Mouse (Mus musculus) inflammation-experienced regulatory T-cells, adult 16 weeks (primary cell): ENCODE data around the gene Pcyt2. TPM values are rescaled to one million over a fixed set of nuclear protein-coding genes. Genes with fewer than 3 reads are reported as not detected.

ENCODE experiments used
- polyA plus RNA-seq: library from polyadenylated mRNA; unstranded; fragments of 100-300 nt; shearing (Covaris generic); gene quantifications from one replicate; pipeline ENCODE4 v1.2.1, GENCODE M21; 2017

Gene Pcyt2
- 170 TPM for polyA plus RNA-seq

DNA sequence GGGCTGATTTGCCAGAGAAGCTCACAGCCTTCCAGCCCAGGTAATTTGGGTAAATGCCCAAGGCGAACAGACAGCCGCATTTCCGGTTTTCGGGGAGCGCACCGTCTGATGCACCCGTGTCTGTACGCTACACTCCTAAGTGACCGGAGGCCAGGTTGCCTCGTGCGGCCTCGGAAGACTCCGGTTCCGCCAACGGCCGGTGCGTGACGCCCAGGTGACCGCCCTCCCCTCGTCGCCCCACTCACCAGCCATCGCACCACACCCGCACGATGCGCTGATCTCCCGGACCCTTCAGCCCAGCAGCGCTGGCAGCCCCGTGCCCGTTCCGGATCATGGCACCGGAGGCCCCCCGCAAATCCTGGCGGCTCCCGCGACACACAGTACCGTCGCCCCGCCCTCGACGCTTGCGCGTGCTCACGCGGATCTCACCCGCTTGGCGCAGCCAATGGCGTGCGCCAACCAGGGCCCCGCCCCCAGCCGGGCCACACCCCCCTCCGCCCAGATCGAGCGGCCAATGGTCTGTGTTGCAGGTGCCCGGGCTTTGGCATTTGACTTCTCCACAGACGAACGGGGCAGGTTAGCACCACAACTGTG, at the start of gene Pcyt2:
TSS of gene Pcyt2 (minus strand) at position 418 of the 594 bp plus-strand sequence.

DNA sequence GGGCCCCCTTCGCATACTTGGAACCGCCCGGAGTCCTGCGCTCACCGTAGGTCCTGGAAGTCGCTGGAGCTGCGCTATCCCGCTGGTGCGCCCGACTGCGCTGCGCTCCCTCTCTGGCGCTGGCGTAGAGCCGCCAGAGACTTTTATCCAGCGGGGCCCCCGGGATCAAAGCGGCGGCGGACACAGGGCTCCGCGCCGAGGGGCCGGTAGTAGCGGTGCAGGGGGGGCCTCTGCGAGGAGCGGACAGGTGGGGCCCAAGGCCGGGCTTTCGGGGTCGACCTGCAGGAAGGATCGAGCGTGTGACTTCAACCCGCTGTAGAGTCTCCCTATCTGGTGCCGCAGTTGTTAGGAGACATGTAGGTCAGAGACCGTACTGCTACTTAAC, 43.3 kb upstream of the Pcyt2 start, which contains the start of gene Notum:
TSS of gene Notum (minus strand) at position 100 of the 385 bp plus-strand sequence.

DNA sequence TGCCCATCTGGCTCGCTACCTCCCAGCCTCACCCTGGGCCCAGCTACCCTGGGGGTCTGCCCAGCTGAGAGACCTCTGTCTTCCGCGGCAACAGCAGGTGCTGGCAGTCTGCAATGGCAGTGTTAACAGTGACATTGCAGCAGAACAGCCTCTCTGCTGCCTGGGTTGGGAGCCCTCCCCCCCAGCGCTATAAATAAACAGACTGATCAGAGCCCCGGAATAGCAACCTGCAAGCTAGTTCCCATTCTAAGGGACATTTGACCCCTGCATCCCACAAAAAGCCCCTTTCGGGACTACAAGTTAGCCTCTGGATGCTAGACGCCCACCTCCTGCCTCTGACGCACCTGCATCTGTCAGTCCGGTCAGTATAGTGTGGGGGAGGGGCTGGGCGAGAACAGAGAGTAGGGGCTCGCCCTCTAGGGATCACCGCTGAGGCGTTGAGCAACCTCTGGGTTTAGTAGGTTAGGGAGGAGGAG, 30.3 kb upstream of the Pcyt2 start, which contains the start of gene Myadml2:
TSS of gene Myadml2 (minus strand) at position 158 of the 476 bp plus-strand sequence.

DNA sequence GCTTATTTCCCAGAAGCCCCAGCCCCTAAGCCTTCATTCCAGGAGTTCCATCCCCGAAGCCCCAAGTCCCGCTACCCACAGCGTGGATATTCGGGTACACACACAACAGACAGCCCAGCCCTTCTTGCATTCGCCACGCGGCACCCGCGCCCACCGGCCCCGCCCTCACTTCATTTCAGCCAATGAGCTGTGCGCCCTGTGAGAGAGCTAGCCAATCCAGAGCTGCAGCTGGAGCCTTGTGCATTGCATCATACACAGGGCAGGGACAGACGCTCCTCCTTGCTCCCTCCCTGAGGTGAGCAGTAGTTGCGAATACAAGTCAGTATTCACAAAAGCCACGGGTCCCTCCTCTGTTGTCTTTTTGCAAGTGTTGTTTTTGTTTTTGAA, 25.9 kb upstream of the Pcyt2 start, which contains the start of gene Pycr1:
TSS of gene Pycr1 (minus strand) at position 169 of the 387 bp plus-strand sequence.

DNA sequence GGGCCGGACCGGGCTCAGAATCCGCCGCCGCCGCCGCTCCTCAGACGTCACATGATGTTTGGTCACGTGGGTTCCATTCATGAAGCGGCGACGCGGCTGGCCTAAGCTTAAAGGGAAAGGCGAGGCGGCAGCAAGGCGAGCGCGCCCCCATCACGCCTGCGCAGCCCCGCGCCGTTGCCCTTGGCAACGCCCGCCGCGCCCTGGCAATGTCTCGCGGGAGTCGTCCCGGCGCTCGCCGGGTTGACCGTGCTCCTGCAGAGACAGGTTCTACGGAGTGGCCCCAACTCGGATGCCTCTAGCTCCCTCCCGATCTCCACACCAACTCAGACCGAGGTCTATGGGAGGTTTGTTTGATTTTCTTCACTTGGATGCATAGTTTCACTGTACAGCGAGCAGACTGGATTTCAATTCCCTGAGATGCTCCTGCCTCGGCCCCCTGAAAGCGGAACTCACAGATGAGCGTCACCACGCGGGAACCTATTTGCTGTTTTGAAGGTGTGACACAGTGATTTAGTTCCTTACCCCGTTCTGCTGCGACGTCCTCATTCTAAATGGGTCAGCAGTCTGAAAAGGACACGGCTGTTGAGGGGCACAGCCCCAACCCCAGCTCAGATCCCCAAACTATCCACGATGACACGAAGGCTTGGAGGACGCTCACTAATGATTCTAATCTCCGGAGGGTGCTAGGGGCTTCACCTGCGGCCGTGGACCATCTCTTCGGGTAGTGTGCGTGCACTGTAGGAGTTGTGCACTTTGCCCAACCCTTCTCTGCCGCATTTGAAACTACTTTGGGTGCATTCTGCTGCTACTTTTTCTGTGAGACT, 16.0 kb upstream of the Pcyt2 start, which contains the start of gene Mafg:
TSS of gene Mafg (minus strand) at position 81 of the 824 bp plus-strand sequence.

DNA sequence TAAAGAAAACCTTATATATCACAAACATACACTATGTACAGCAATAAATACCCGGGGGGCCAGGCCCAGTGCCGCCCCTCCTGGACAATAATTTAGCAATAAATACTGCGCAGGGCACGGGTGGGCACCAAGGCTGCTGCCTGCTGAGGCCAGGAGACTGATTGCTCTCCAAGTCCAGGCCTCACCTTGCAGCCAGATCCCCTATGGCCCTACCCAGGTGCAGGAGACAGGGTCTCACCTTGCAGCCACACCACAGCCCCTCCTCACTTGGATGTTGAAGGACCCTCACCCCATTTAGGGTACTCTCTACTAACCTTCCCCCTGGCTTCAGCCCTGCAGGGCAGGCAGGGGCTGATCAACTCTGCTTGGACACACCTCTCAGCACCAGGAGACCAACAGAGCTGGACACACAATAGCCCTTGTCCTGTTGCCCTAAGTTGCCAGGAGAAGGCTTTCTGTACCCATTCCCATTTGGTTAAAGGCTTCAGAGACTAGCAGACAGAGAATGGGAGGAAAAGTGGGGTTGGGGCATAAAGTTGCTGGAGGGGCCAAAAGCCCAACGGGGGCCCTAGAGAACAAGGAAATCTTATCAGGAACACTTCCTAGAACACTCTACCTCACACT, 7.5 kb upstream of the Pcyt2 start, which contains the start of gene Sirt7:
TSS of gene Sirt7 (minus strand) at position 89 of the 624 bp plus-strand sequence.

DNA sequence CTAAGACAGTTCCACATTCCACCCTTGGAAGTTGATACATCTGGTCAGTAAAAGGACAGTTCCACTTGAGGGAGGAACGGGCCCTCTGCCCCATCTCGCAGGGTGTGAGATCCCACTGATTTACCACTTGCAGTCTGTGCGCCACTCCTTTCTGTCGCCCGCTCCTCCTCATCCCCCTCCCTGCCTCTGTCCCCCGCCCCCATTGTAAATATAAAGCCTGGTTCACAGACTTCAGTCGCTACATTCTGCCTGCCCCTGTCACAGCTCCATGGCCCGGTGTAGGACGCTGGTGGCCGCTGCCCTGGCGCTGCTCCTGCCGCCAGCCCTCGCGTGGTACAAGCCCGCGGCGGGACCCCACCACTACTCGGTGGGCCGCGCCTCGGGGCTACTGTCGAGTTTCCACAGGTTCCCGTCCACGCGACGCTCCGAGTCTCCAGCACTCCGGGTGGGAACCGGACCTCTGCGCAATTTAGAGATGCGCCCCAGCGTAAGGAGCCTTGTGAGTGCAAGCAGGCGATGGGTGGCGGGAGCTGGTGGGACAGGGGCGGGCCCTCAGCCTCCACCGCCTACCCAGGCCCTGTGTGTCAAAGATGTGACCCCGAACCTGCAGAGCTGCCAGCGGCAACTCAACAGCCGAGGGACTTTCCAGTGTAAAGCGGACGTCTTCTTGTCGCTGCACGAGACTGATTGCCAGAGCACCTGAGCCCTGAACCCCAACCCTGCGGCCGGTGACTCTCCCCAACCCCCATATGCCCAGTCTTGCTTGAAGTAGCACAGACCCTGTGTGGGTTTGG, 9.3 kb downstream of the Pcyt2 start, which contains the start of gene Npb:
TSS of gene Npb (plus strand) at position 237 of the 794 bp plus-strand sequence.

DNA sequence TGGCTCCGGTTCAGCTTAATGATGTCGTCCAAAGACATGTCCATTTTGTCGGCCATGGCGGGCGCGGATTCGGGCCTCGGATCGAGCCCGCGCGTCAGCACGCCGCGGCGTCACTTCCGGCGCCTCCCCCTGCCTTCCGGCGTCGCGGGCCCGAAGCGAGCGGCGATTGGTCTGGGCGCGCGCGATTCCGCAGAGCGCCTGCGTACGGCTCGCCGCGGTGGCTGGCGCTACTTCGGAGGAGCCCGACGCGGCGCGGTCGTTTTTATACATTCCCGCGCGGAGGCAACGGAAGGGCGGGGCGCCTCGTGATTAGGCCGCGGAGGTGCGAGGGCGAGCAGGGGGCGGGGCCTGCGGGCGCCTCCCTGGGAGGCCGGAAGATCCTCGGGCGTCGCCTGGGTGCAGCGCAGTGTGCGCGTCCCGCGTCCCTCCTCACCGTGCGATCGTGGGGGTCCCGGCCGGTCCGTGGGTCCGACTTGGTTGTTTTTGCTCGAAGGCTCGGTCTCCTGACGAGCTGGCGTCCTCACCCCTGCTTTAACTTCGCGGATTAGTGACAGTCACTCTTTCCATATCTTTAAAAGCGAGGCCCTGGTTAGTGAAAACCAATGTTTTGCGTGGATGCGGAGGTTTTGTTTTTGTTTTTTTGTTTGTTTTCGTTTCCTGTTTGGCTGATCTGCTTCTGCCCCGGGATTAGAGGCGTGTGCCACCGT, 19.3 kb downstream of the Pcyt2 start, which contains the start of the genes Alyref and Anapc11:
TSS of gene Alyref (minus strand) at position 83 of the 707 bp plus-strand sequence.
TSS of gene Anapc11 (plus strand) at position 139 of the 707 bp plus-strand sequence.

DNA sequence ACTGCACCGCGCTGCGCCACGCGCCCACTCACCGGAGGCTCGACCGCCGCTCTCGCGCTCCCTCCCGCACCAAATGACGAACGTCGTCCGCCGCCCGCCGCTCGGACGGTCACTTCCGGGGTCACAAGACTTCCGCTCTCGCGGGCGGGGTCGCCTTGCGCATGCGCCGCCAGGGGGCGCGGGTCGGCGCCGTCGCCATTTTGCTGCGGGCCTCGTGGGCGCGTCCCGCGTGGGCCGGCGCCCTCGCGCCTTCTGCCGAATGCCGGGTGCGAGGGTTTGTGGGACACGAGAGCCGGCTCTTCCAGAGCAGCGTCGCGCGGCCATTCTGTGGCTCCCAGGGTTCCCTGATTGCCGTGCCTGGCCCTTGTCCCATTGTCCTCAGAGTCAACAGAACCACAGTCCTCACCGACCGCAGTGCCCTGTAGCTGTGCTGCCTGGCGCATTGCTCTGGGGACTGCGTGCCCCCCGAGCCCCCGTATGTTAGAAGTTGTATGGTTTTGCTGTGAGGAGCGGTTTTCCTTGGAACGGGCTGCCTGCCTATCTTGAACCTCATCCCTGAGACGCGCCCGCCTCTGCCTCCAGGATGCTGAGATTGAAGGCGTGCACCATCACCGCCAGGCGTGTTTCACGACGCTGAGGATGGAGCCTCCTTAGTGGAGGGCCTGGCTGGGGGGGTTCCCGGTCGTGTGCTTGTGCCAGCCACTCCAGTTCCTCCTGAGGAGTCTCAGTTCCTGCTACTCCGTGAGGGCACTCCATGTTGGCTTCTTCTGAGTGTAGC, 36.1 kb downstream of the Pcyt2 start, which contains the start of gene Arhgdia:
TSS of gene Arhgdia (minus strand) at position 135 of the 778 bp plus-strand sequence.

DNA sequence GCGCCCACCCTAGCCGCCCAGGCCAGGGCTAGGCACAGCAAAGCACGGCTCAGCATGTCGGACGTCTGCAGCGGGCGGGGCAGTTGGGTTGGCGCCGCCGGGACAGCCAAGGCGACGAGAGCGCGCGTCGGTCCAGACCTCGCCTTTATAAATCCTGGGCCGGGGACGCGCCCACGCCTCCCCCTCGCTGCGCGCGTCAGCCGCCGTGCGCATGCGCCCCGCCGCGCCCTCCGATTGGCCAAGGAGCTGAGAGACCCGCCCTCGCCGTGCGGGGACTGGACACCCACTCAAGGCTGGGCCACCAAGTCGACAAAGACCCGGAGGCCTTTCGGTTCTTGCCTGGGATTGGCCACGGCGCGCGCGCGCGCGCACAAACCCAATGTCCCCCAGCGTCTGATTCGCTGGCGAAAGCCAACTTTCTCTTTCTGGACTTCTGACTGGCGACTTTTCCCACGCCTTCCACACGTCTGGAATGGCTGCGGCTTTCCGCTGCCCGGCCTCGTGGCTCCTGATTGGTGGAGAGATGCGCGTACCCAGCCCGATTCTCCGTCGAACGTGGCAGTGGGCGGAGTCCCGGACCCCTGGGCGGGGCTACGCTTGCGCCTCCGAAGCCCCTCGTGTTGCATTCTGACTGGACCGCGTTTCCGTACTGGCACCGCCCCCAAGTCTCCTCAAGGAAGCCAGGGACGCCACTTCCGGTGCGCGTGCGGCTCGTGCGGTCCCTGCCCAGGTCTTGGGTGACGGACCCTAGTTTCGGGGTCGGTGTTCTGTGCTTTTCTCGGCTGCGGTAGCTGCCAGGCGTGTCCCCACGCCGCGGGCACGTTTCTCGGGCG, 44.8 kb downstream of the Pcyt2 start, which contains the start of gene P4hb:
TSS of gene P4hb (minus strand) at position 502 of the 833 bp plus-strand sequence.

Other genes with a start within 250 kb of the Pcyt2 start
- 32.1 TPM for gene Faap100, start 239.2 kb downstream of the Pcyt2 start, polyA plus RNA-seq
- 13.7 TPM for gene Nploc4, start 180.2 kb downstream of the Pcyt2 start, polyA plus RNA-seq
- not detected for gene Tspan10, start 175.3 kb downstream of the Pcyt2 start, polyA plus RNA-seq
- gene Pde6g, start 164.4 kb downstream of the Pcyt2 start, polyA plus RNA-seq = 0.68 TPM
- gene Oxld1, start 159.9 kb downstream of the Pcyt2 start, polyA plus RNA-seq = 11.5 TPM
- 55.1 TPM for gene Ccdc137, start 159.8 kb downstream of the Pcyt2 start, polyA plus RNA-seq
- gene Arl16, start 150.3 kb downstream of the Pcyt2 start, polyA plus RNA-seq = 47.8 TPM
- gene Mrpl12, start 133.3 kb downstream of the Pcyt2 start, polyA plus RNA-seq = 76.5 TPM
- gene Slc25a10, start 126.1 kb downstream of the Pcyt2 start, polyA plus RNA-seq = 15.4 TPM
- gene Gcgr, start 87.2 kb downstream of the Pcyt2 start, polyA plus RNA-seq = not detected
- 124 TPM for gene Mcrip1, start 68.2 kb downstream of the Pcyt2 start, polyA plus RNA-seq
- not detected for gene Ppp1r27, start 66.8 kb downstream of the Pcyt2 start, polyA plus RNA-seq
- 279 TPM for gene P4hb, start 44.7 kb downstream of the Pcyt2 start, polyA plus RNA-seq
- 896 TPM for gene Arhgdia, start 36.3 kb downstream of the Pcyt2 start, polyA plus RNA-seq
- 6.6 TPM for gene Alyref, start 19.6 kb downstream of the Pcyt2 start, polyA plus RNA-seq
- gene Anapc11, start 19.5 kb downstream of the Pcyt2 start, polyA plus RNA-seq = 129 TPM
- 1.3 TPM for gene Npb, start 9.5 kb downstream of the Pcyt2 start, polyA plus RNA-seq
- 233 TPM for gene Sirt7, start 7.3 kb upstream of the Pcyt2 start, polyA plus RNA-seq
- 12.0 TPM for gene Mafg, start 15.7 kb upstream of the Pcyt2 start, polyA plus RNA-seq
- gene Pycr1, start 25.8 kb upstream of the Pcyt2 start, polyA plus RNA-seq = 1.00 TPM
- gene Myadml2, start 30.2 kb upstream of the Pcyt2 start, polyA plus RNA-seq = not detected
- not detected for gene Notum, start 43.2 kb upstream of the Pcyt2 start, polyA plus RNA-seq
- 141 TPM for gene Aspscr1, start 55.0 kb upstream of the Pcyt2 start, polyA plus RNA-seq
- gene Cenpx, start 95.8 kb upstream of the Pcyt2 start, polyA plus RNA-seq = 128 TPM
- 84.9 TPM for gene Lrrc45, start 96.0 kb upstream of the Pcyt2 start, polyA plus RNA-seq
- 0.27 TPM for gene Rac3, start 103.5 kb upstream of the Pcyt2 start, polyA plus RNA-seq
- 26.0 TPM for gene Dcxr, start 109.3 kb upstream of the Pcyt2 start, polyA plus RNA-seq
- not detected for gene Cbr2, start 114.2 kb upstream of the Pcyt2 start, polyA plus RNA-seq
- 34.4 TPM for gene Hmga1b, start 144.9 kb upstream of the Pcyt2 start, polyA plus RNA-seq
- gene Rfng, start 166.3 kb upstream of the Pcyt2 start, polyA plus RNA-seq = 3.2 TPM
- gene Gps1, start 166.3 kb upstream of the Pcyt2 start, polyA plus RNA-seq = 168 TPM
- gene Dus1l, start 178.5 kb upstream of the Pcyt2 start, polyA plus RNA-seq = 80.7 TPM
- gene Fasn, start 206.6 kb upstream of the Pcyt2 start, polyA plus RNA-seq = 54.9 TPM